Mouse (Mus musculus) forebrain, postnatal 0 days (tissue): ENCODE measurements around the gene Ftcd. TPM values are rescaled to one million over a fixed set of nuclear protein-coding genes. Genes with fewer than 3 reads are reported as not detected.

Experiments used
- ATAC-seq: fragments of 200-750 bp; cut with Nextera tagmentation; 2 replicates; pipeline ENCODE4 v1.8.0; 2017; ENCODE audit warnings: mild to moderate bottlenecking, moderate library complexity
- DNase-seq: peaks from one replicate; pipeline ENCODE4 v3.0.0-alpha.2; 2015
- H3K27ac ChIP-seq: fragments of 300-500 bp; sonication (generic); 2 replicates; pipeline ENCODE4 v1.5.1; 2014; ENCODE audit warnings: low read depth, mild to moderate bottlenecking, antibody characterized with exemption, low read length, moderate library complexity, mixed read lengths
- H3K27me3 ChIP-seq: fragments of 300-500 bp; sonication (generic); 2 replicates; pipeline ENCODE4 v1.6.1; 2014; ENCODE audit warnings: mild to moderate bottlenecking, low read length, mixed read lengths; ENCODE audit not compliant: insufficient read depth
- H3K36me3 ChIP-seq: fragments of 300-500 bp; sonication (generic); 2 replicates; pipeline ENCODE4 v1.6.1; 2014; ENCODE audit warnings: mild to moderate bottlenecking, moderate library complexity; ENCODE audit not compliant: insufficient read depth
- H3K4me1 ChIP-seq: fragments of 300-500 bp; sonication (generic); 2 replicates; pipeline ENCODE4 v1.6.1; 2014; ENCODE audit warnings: antibody characterized with exemption; ENCODE audit not compliant: insufficient read depth
- H3K4me2 ChIP-seq: fragments of 300-500 bp; sonication (generic); 2 replicates; pipeline ENCODE4 v1.6.1; 2014; ENCODE audit warnings: low read depth, mild to moderate bottlenecking, moderate library complexity
- H3K4me3 ChIP-seq: fragments of 300-500 bp; sonication (generic); 2 replicates; pipeline ENCODE4 v1.5.1; 2014; ENCODE audit warnings: low read depth, low read length, mixed read lengths
- H3K9ac ChIP-seq: fragments of 300-500 bp; sonication (generic); 2 replicates; pipeline ENCODE4 v1.6.1; 2014; ENCODE audit warnings: mild to moderate bottlenecking
- H3K9me3 ChIP-seq: fragments of 300-500 bp; sonication (generic); 2 replicates; pipeline ENCODE4 v1.6.1; 2016; ENCODE audit warnings: low read length
- CTCF ChIP-seq: sonication (generic); IDR thresholded peaks from 2 replicates; pipeline ENCODE4 v1.5.1; 2016; ENCODE audit warnings: antibody characterized with exemption, control low read depth, low read depth
- WGBS: fragments of 180-500 bp; shearing (Covaris S2); extraction: QIAGEN DNeasy Blood & Tissue Kit; methylation state at CpG from one replicate; pipeline ENCODE4 v1.1.7; 2014; 5-methylcytosine and 5-hydroxymethylcytosine counted together
- polyA plus RNA-seq: library from polyadenylated mRNA; unstranded; fragments of >200 nt; fragmentation: Nextera tagmentation; extraction: Ambion mirVana; gene quantifications from 2 replicates; pipeline ENCODE4 v1.2.1, GENCODE M21; 2015
- total RNA-seq: library from RNA; depleted of rRNA; stranded (reverse); fragments of >200 nt; gene quantifications from 2 replicates; pipeline ENCODE4 v1.2.3, GENCODE M21; 2014; rRNA removed

Ftcd gene
- total and polyA plus RNA-seq, 2 experiments from 2014 or later = 0.05 to 0.17 TPM

DNA sequence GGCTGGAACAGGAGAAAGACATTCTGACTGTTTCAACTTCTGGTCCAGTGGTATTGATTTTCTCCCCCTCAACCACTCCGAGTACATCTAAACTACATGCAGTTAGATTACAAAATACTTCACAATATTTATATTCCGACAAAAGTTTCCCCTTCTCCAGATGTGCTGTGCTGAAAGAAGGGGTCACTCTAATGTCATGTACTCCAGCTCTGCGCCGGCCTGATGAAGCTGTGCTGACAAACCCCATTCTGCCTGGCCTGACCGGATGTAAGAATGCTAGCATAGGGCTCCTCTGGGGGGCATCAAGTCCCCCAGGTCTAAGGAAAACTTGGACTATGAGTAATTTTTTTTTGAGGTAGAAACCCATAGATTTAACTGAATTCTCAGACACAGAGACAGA is 52.3 kb downstream of the Ftcd start:
- no peaks in the 10 kb centered on the region for H3K36me3 ChIP-seq
- DNase-seq (no peak), ATAC-seq (no peak)
- no peak for TF ChIP-seq CTCF
- H3K27ac ChIP-seq = no peak overlapping the region
- H3K9ac ChIP-seq = no peak overlapping the region
- H3K9me3 ChIP-seq = no peaks in the 10 kb centered on the region
- WGBS = 93% methylated on average over 5 of the region's 5 CpGs
- H3K4me2 ChIP-seq = no peak overlapping the region
- H3K27me3 ChIP-seq = no peaks in the 10 kb centered on the region
- H3K4me1 ChIP-seq = no peaks in the 10 kb centered on the region
- no peak overlapping the region for H3K4me3 ChIP-seq

DNA sequence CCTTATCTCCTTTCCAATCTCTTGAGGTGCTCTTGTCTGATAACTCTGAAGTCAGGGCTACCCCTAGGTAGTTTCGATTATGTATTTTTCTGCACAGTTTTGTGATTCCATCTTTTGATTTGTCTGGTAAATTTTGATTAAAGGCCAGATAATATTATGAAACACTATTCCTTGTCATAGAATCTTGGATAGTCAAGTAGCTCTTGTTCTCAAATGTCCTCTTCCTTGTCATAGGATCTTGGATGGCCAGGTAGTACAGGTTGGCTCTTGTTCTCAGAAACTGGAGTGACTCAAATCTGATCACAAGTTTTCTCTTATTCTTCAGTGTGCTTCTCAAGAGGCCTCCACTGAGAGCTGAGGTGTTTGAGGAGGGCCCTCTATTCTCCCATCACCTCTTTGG is 55.2 kb downstream of the Ftcd start:
- DNase-seq = no peak
- Histone ChIP-seq H3K4me1 (no peaks in the 10 kb centered on the region), H3K27ac (no peak overlapping the region), H3K4me2 (no peak overlapping the region), H3K9me3 (no peaks in the 10 kb centered on the region), H3K4me3 (no peak overlapping the region), H3K36me3 (no peaks in the 10 kb centered on the region), H3K27me3 (no peaks in the 10 kb centered on the region), H3K9ac (no peak overlapping the region)
- no peak for ATAC-seq
- 83% methylated on average over 1 of the region's 1 CpGs for WGBS
- TF ChIP-seq CTCF = no peak

DNA sequence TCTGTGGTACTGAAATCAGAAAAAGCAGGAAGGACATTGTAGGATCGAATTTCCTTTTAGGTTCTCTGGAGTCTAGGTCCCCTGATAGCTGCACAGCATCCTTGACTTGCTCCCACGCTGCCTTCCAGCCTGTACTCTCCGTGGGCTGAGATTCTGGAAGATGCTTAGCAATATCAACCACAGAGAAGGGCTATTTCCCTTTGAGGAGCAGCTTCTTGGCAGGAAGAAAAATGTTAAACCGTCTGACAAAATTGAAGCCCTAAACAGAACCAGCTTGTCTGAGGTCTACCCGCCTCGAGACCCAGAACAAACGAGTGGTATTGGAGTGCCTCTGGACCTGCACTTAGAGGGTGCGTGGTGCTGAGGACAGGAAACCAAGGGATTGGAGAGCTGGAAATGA is 57.2 kb downstream of the Ftcd start:
- Histone ChIP-seq H3K27me3 (no peaks in the 10 kb centered on the region), H3K4me1 (no peaks in the 10 kb centered on the region), H3K9ac (no peak overlapping the region), H3K4me3 (no peak overlapping the region), H3K4me2 (no peak overlapping the region), H3K27ac (no peak overlapping the region), H3K9me3 (no peaks in the 10 kb centered on the region), H3K36me3 (no peaks in the 10 kb centered on the region)
- DNase-seq = no peak
- no peak for TF ChIP-seq CTCF
- ATAC-seq = no peak
- 83% methylated on average over 8 of the region's 8 CpGs for WGBS

DNA sequence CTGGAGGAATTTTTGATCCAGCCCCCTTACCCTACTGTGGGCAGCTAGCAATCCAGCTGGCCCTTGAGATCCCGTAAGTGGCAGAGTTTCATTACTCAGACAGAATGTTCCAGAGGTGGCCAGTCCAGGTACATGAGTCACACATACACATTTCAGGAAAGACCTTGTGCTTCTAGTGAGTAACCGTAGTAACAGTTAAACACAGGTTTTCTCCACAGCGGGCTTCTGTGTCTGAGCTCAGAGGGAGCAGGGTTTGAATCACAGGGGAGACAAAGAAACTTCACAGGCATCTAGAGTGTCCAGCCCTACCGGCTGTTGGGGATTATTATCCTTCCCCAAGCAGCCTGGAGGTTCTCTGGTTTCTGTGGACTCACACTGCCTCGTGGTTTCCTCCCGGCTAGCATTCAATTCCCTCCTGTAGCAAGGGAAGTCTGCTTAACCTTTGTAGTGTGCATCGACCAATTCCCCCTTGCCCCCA is 58.7 kb downstream of the Ftcd start:
- H3K27ac ChIP-seq = no peak overlapping the region
- whole genome bisulfite sequencing = 37% methylated on average over 7 of the region's 7 CpGs
- H3K4me1 ChIP-seq = no peaks in the 10 kb centered on the region
- no peaks in the 10 kb centered on the region for H3K9me3 ChIP-seq
- DNase-seq (no peak), ATAC-seq (no peak)
- H3K36me3 ChIP-seq = no peaks in the 10 kb centered on the region
- H3K27me3 ChIP-seq = no peaks in the 10 kb centered on the region
- no peak overlapping the region for H3K9ac ChIP-seq
- no peak overlapping the region for H3K4me3 ChIP-seq
- no peak overlapping the region for H3K4me2 ChIP-seq
- no peak for TF ChIP-seq CTCF

DNA sequence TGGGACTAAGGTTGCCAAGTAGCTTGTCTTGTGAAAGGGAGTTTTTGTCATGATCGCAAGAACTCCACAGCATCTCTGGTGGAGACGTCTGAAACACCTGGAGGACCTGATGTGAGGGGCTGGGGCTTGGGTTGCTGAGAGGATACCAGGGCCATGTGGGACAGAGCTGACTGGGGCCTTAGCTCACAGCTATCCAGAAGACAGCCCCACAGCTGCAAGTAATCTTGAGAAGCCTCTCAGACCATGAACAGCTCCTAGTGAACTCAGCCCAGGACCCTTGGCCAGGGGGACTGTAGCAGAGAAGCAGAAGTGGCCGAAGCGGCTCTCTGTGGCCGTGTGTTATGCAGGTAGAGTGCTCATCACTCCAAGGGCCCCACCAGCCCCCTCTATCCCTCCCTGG is 59.1 kb downstream of the Ftcd start:
- no peak for ATAC-seq
- no peak overlapping the region for H3K4me3 ChIP-seq
- H3K27me3 ChIP-seq = no peaks in the 10 kb centered on the region
- no peak overlapping the region for H3K9ac ChIP-seq
- no peaks in the 10 kb centered on the region for H3K36me3 ChIP-seq
- no peaks in the 10 kb centered on the region for H3K4me1 ChIP-seq
- H3K9me3 ChIP-seq = no peaks in the 10 kb centered on the region
- H3K4me2 ChIP-seq = no peak overlapping the region
- H3K27ac ChIP-seq = no peak overlapping the region
- DNase-seq = no peak
- 76% methylated on average over 5 of the region's 5 CpGs for WGBS
- no peak for TF ChIP-seq CTCF

DNA sequence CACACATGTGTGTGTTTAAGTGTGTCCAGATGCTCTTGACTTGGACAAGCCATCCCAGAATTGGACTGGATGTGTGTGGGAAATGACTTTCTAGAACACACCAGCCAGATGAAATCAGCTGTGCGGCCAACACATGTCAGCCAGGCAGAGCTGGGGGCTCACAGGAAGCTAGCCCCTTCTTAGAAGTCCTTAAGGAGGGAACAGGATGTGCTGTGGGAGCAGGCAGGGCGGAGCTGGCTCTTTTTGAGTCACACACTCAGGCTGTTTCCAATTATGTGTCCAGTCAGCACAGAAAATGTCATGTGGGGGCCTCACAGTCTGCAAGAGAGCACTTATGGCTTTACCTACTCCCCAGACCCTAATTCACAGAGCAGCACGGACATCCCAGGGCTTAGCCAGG is 60.6 kb downstream of the Ftcd start:
- no peak overlapping the region for H3K9ac ChIP-seq
- H3K27ac ChIP-seq = no peak overlapping the region
- no peak for ATAC-seq
- H3K4me2 ChIP-seq = no peak overlapping the region
- TF ChIP-seq CTCF = no peak
- no peaks in the 10 kb centered on the region for H3K27me3 ChIP-seq
- H3K9me3 ChIP-seq = no peaks in the 10 kb centered on the region
- no peak overlapping the region for H3K4me3 ChIP-seq
- WGBS = 77% methylated on average over 3 of the region's 3 CpGs
- no peak for DNase-seq
- no peaks in the 10 kb centered on the region for H3K36me3 ChIP-seq
- no peaks in the 10 kb centered on the region for H3K4me1 ChIP-seq

DNA sequence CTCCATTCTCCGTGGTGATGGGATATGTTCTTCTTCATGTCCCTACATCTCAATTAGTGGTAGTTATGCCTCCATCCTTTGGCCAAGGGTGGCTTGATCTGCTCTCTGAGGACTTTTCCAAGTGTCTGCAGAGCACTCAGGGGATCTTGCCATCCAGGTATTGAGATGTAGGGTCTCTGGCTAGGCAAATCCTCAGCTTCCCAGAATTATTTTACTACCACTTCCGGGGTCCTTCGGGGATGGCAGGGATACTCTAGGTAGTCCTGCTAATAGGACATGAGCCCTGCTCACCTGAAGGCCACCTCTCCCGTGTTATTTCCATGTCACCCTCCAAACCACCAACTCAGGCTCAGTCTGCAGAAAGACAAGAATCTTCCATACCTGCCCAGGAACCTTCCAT is 61.2 kb downstream of the Ftcd start:
- Histone ChIP-seq H3K4me2 (no peak overlapping the region), H3K4me1 (no peaks in the 10 kb centered on the region), H3K9ac (no peak overlapping the region), H3K36me3 (no peaks in the 10 kb centered on the region), H3K4me3 (no peak overlapping the region), H3K27me3 (no peaks in the 10 kb centered on the region), H3K27ac (no peak overlapping the region), H3K9me3 (no peaks in the 10 kb centered on the region)
- 92% methylated on average over 4 of the region's 4 CpGs for WGBS
- ATAC-seq (no peak), DNase-seq (no peak)
- TF ChIP-seq CTCF = no peak

Other genes with a start within 250 kb of the Ftcd start
- gene Dip2a, start 230.4 kb upstream of the Ftcd start, total RNA-seq = 46.5 and 49.0 TPM in 2 replicates
- 6.2 and 8.7 TPM in 2 replicates for gene Dip2a, start 230.4 kb upstream of the Ftcd start, polyA plus RNA-seq
- not detected in 2 replicates for gene AC141477.1, start 135.2 kb upstream of the Ftcd start, total RNA-seq
- not detected in 2 replicates for gene AC141477.1, start 135.2 kb upstream of the Ftcd start, polyA plus RNA-seq
- 10.1 and 19.0 TPM in 2 replicates for gene Pcnt, start 132.9 kb upstream of the Ftcd start, total RNA-seq
- gene Pcnt, start 132.9 kb upstream of the Ftcd start, polyA plus RNA-seq = 2.9 and 4.4 TPM in 2 replicates
- gene 2610028H24Rik, start 126.6 kb upstream of the Ftcd start, total RNA-seq = not detected in 2 replicates
- 0.19 TPM in 1 of 2 replicates, not detected in the other for gene 2610028H24Rik, start 126.6 kb upstream of the Ftcd start, polyA plus RNA-seq
- gene Mcm3ap, start 106.7 kb upstream of the Ftcd start, total RNA-seq = 33.7 and 41.5 TPM in 2 replicates
- gene Mcm3ap, start 106.7 kb upstream of the Ftcd start, polyA plus RNA-seq = 48.6 and 52.7 TPM in 2 replicates
- 5.7 and 6.9 TPM in 2 replicates for gene Ybey, start 106.5 kb upstream of the Ftcd start, total RNA-seq
- 3.6 and 4.6 TPM in 2 replicates for gene Ybey, start 106.5 kb upstream of the Ftcd start, polyA plus RNA-seq
- gene Lss, start 44.1 kb upstream of the Ftcd start, total RNA-seq = 66.3 and 67.1 TPM in 2 replicates
- 31.5 and 38.6 TPM in 2 replicates for gene Lss, start 44.1 kb upstream of the Ftcd start, polyA plus RNA-seq
- 0.38 TPM in 1 of 2 replicates, not detected in the other for gene Spatc1l, start 13.4 kb upstream of the Ftcd start, total RNA-seq
- gene Spatc1l, start 13.4 kb upstream of the Ftcd start, polyA plus RNA-seq = not detected in 2 replicates
- gene Col6a2, start 48.0 kb downstream of the Ftcd start, total RNA-seq = 13.5 and 21.5 TPM in 2 replicates
- gene Col6a2, start 48.0 kb downstream of the Ftcd start, polyA plus RNA-seq = 10.4 and 11.6 TPM in 2 replicates
- 22.3 and 31.8 TPM in 2 replicates for gene Col6a1, start 150.5 kb downstream of the Ftcd start, total RNA-seq
- 14.6 and 15.9 TPM in 2 replicates for gene Col6a1, start 150.5 kb downstream of the Ftcd start, polyA plus RNA-seq